Mouse (Mus musculus) liver, embryonic 14.5 days (tissue): ENCODE results near the gene Ing1.

Source experiments
- CTCF ChIP-seq: IDR thresholded peaks from 2 replicates; pipeline ENCODE4 v1.5.1; 2016; ENCODE audit warnings: antibody characterized with exemption, low read depth, control low read depth
- EP300 ChIP-seq: IDR thresholded peaks from 2 replicates; pipeline ENCODE4 v1.6.1; 2016; ENCODE audit warnings: antibody characterized with exemption, low read depth

DNA sequence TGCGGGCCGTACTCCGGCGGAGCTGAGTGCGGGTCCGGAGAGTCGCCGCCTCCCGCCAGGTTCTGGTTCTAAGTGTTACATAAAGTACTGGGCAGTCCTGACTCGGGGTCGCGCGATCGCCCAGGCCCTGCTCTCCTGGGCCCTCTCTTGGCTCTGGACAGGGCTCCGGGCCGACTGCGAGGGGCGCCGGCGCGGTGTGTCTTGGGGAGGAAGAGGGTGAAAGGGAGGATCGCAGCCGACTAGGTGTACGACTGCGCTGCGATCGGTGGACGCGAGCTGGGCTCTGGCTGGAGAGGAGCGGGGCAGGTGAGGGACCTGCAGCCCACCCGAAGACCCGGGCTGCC lies 2.0 kb downstream of the Ing1 start:
- TF ChIP-seq EP300: no peak
- TF ChIP-seq CTCF: no peak
